Mouse (Mus musculus) bone marrow, adult 2 months (tissue): ENCODE measurements at regions not wholly inside any gene's neighbourhood (a gene's known extent, or its start where the extent isn't known, plus 50 kb on each side); places are given as distances from the start of the nearest gene placed in this dataset.

Source experiments
- CTCF ChIP-seq: fragments of 200-500 bp; IDR thresholded peaks from 2 replicates; pipeline ENCODE4 v1.5.1; 2011; ENCODE audit warnings: low read length, control low read depth; ENCODE audit not compliant: control insufficient read depth, insufficient read depth
- POLR2A ChIP-seq: fragments of 200-500 bp; IDR thresholded peaks from 2 replicates; pipeline ENCODE4 v1.6.1; 2011; ENCODE audit warnings: low read depth, mild to moderate bottlenecking, control low read depth, low read length, borderline replicate concordance; ENCODE audit not compliant: control insufficient read depth

DNA sequence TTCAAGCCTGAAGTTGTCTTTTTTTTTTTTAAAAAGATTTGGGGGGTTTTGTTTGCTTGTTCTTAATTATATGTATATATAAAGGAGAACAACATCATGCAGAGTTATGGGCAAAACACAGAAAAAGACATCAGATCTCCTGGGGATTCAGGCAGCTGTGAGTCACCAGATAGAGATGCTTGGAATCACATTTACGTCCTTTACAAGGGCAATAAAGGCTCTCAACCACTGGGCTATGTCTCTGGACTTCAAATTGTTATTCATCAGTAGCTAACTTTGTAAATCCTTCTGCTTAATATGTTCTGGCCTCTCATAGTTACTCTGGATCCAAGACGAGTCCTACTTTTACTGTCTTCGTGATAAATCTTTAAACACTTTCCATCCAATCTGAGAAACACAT lies 469.8 kb downstream of the Kctd12 start:
- TF ChIP-seq CTCF (no peak), POLR2A (no peak)
